Mouse (Mus musculus) T-helper 2 cell (primary cell): ENCODE data around the gene Trim56.
"Not testable (repeated sequence)": the region's sequence is repeated elsewhere in the genome, so short reads cannot be mapped to it uniquely, and the experiment has no call there.

Source experiments
- in situ Hi-C: fragments of 300-600 bp; cut with MboI, MseI; formaldehyde crosslinking; loops from one replicate; pipeline ENCODE4 v1.15.1; 2025; ENCODE audit warnings: high pct_unique_total_duplicates

Trim56 gene

GRCm38 (mm10) chr5:137115866-137116847 lies at the start of gene Trim56:
Gene Trim56 (minus strand): TSS chr5:137116209.
- in situ Hi-C loops = no loop called here

DNA sequence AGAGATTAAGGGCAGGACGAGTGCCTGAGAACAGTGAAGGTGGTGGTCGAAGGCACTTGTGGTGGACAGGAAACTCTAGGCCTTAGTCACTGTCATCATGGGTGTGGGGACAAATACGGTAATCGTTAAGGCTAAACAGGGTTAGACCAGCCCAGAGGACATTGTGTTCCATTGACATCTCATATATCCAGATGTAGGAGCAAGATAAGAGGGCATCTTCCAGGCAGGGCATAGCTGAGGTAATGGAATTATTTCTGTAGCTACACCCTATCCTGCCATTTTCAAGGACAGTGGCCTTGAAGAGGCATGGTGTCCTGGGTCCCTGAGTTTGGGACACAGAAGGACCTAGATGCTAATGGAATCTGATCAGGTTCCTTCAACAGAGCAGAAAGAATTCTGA lies 45.8 kb upstream of the Trim56 start:
- in situ Hi-C loops = loop anchor here (25.0 kb wide), 1 partner anchor 1175 kb away; the partner anchor contains the start of gene Pvrig

DNA sequence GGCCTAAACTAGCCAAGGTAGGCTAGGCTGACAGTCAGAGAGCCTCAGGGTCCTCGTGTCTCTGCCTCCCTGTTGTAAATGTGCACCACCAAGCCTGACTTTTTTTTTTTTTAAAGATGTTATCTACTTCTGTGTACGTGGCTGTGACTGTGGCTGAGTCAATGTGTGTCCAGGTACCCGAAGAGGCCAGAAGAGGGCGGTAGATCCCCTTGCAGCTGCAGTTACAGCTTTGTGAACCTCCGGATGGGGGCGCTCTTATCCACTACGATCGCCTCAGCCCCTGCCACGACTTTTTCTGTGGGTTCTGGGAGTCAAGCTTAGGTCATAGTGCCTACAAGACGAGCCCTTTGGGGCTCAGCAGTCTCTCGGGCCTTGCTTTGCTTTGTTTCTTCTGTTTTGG lies 43.5 kb upstream of the Trim56 start:
- in situ Hi-C loops = loop anchor here (5.0 to 25.0 kb wide), 2 partner anchors 123 to 1178 kb away; partner anchors contain the start of gene Pvrig

DNA sequence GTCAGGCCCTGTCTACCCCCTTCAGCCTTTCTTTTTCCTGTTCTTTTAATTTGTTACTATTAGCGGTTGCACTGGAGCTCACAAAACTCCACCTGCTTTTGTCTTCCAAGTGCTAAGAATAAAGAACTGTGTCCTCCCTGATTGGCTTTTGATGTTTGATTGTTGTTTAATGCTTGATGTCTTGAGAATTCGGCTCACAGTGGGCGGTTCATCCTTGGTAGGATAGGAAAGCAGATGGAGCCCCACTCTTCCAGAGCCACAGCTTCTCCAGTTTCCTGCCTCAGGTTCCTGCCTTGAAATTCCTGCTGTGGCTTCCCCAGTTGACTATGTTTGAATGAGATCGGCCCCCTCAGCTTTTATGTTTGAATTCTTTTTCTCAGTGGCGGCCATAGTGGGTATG lies 37.3 kb upstream of the Trim56 start:
- in situ Hi-C loops = loop anchor here (25.0 kb wide), 1 partner anchor 1184 kb away; the partner anchor contains the start of gene Pvrig

DNA sequence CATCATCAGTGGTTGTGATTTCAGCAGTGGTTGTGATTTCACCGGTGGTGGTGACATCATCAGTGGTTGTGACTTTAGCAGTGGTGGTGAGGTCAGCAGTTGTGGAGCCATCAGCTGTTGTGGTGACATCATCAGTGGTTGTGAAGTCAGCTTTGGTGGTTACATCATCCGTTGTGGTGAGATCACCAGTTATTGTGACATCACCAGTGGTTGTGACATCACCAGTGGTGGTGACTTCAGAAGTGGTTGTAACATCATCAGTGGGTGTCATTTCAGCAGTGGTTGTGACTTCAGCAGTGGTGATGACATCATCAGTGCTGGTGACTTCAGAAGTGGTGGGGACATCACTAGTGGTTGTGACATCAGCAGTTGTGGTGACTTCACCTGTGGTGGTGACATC lies 36.6 kb upstream of the Trim56 start:
- in situ Hi-C loops = loop anchor here (25.0 kb wide), 1 partner anchor 1185 kb away; the partner anchor contains the start of gene Pvrig

DNA sequence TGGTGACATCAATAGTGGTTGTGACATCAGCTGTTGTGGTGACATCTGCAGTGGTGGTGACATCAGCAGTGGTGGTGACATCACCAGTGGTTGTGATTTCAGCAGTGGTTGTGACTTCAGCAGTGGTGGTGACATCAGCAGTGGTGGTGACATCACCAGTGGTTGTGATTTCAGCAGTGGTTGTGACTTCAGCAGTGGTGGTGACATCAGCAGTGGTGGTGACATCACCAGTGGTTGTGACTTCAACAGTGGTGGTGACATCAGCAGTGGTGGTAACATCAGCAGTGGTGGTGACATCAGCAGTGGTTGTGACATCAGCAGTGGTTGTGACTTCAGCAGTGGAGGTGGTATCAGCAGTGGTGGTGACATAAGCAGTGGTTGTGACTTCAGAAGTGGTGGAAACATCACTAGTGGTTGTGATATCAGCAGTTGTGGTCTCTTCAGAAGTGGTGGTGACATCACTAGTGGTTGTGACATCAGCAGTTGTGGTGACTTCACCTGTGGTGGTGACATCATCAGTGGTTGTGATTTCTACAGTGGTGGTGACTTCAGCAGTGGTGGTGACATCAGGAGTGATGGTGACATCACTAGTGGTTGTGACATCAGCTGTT lies 33.4 kb upstream of the Trim56 start, which contains the start of gene Muc3:
TSS of gene Muc3 (minus strand) at position 51 of the 611 bp plus-strand sequence.
- in situ Hi-C loops = not testable (repeated sequence)

DNA sequence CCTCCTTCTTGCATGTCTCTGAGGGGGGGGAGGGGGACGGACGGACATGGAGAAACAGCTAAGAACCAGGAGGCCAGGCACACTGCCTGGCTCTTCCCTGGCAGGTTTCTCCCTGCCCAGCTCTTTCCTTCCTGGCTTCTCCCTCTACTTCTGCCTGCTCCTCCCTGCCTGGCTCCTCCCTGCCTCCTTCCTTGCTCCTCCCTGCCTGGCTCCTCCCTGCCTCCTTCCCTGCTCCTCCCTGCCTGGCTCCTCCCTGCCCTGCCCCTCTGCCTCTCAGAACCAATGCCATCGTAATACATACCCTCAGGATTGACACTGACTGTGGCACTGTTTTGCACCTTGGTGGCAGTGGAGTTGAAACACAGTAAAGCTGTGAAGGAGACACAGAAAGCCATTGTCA lies 24.8 kb upstream of the Trim56 start:
- in situ Hi-C loops = no loop called here

GRCm38 (mm10) chr5:137138977-137139376 lies 23.0 kb upstream of the Trim56 start:
- in situ Hi-C loops = no loop called here

DNA sequence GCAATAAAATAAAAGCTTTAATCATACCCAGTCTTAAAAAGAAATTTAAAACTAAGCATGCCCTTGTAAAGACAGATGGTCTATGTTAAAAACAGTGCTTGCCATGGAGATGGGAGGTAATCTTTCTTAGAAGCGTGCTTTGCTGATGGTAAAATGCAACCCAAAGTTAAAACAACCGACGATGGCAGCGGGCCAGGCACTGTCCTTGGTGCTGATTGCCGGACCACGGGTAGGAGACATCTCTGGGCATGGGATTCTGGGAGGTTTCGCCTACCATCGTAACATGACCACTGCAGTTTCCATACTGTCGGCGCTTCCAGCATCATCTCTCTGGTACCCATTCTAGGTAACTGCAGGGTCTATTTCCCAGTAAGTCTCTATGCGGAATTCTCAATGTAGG lies 18.9 kb upstream of the Trim56 start:
- in situ Hi-C loops = no loop called here

GRCm38 (mm10) chr5:137131490-137131889 lies 15.5 kb upstream of the Trim56 start:
- in situ Hi-C loops = no loop called here

DNA sequence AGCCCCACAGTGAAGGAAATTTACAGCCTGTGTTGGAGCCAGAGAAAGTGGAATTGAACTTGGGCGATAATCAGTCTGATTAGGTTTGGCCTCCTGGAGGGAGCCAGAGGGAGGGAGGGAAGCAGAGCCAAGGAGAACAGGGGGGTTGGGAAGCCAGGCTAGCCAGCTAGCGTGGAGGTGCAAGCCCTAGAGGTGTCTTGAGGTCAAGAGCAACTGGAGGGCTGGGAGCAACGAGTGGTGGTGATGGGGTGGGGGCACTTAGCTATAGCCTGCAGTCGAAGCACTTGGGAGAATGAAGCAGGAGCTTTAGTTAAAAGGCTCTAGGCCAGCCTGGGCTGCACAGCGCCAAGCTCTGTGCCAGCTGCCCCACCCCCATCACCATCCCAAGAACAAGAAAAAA lies 13.3 kb upstream of the Trim56 start:
- in situ Hi-C loops = no loop called here

- in situ Hi-C loops = no loop called here
Observed at GRCm38 (mm10) chr5:137123516-137123915, 7.5 kb upstream of the Trim56 start.

DNA sequence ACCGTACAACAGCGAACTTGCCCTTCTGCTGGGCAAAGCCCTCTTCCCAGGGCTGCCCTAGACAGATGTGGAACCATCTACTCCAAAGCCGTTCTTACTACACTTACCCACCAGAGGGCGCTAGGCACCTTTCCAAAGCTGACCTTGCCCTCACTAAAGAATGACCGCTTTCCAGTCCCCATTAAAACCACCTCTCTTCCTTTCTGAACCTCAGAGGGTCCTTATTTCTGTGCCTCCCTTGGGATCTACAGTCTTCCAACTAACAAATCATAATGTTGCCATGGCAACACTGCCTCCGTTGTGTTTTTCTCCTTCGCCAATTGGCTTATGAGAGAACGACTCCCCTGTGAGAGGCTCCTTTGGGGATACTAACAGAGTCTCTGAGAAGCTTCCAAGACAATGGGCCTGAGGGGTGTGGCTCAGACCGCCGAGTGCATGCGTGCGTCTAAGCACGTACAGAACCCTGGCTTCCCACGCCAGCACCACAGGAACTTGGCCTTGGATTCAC lies 6.7 kb upstream of the Trim56 start:
- in situ Hi-C loops = no loop called here

DNA sequence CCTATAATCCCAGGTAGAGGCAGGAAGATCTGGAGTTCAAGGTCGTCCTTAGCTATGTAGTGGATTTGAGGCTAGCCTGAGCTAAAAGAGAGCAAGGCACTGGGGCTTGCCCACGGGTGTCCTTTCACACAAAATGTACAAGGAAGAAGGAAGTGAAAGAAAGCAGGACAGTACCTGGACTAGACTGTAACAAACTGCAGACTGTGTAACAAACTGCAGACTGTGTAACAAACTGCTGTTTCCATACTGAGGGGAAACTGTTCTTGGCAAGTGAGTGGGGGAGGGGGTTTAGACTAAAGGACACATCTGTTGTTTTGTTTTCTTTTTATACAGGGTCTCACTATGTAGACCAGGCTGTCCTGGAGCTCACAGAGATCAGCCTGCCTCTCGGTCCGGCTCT lies 5.3 kb upstream of the Trim56 start:
- in situ Hi-C loops = no loop called here

- in situ Hi-C loops = no loop called here
Observed at GRCm38 (mm10) chr5:137118878-137119277, 2.9 kb upstream of the Trim56 start.

DNA sequence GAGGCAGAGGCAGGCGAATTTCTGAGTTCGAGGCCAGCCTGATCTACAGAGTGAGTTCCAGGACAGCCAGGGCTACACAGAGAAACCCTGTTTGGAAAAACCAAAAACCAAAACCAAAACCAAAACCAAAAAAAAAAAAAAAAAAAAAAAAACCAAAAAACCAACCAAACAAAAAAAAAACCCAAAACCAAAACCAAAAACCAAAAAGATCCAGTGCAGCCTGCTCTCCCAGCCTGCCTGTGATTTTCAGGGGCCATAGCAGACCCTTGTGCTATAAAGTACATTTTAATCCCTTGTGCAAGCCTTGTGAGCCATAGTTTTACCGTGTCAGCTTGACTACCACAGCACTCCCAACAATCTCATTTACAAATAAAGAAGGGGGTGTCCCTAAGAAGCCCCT lies 2.0 kb upstream of the Trim56 start:
- in situ Hi-C loops = not testable (repeated sequence)

- in situ Hi-C loops = no loop called here
Observed at GRCm38 (mm10) chr5:137116987-137117386, 978 bp upstream of the Trim56 start.

- in situ Hi-C loops = no loop called here
Observed at GRCm38 (mm10) chr5:137114891-137115561, 983 bp downstream of the Trim56 start.

DNA sequence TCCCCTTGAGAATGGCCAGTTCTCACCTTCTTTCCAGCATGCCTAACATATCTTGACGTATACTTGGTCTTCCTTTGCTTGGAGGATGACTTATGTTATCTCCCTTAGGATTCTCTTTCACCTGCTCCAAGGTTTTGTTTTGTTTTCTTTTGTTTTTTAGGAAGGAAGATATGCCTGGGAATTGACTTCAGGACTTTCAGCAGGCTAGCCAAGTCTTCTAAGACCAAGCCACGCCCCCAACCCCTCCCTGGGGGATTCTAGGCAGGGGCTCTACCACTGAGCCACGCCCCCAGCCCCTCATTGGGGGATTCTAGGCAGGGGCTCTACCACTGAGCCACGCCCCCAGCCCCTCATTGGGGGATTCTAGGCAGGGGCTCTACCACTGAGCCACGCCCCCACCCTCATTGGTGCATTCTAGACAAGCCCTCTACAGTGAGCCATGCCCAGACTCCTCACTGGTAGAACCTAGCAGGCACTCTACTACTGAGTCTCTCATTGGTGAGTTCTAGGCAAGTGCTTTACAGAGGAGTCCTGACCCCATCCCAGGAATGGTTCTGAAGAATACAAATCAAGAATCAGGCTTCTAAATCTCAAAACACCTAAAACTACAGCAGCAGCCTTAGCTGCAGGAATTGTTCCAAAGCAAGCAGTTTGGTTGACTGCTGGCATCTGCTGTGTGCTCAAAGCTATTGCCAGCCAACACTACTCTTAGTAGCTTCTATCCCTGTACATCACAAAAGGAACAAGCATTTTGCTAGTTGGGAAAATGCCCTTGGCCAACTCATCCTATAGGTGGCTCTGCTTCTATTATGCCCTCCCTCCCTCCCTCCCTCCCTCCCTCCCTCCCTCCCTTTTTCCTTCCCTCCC lies 4.2 kb downstream of the Trim56 start:
- in situ Hi-C loops = no loop called here

GRCm38 (mm10) chr5:137110863-137111262 lies 5.1 kb downstream of the Trim56 start:
- in situ Hi-C loops = no loop called here
